Mouse (Mus musculus) C2C12 (cell line): ENCODE results near the gene Txnrd2. TPM values are rescaled to one million over a fixed set of nuclear protein-coding genes. Genes with fewer than 3 reads are reported as not detected.

Source experiments
- H3K27me3 ChIP-seq: one replicate; pipeline ENCODE4 v1.6.1; 2011; ENCODE audit not compliant: control insufficient read depth, insufficient read depth, insufficient read length
- H3K36me3 ChIP-seq: one replicate; pipeline ENCODE4 v1.6.1; 2011; ENCODE audit not compliant: control insufficient read depth, insufficient read depth
- H3K4me3 ChIP-seq: one replicate; pipeline ENCODE4 v1.5.1; 2011; ENCODE audit warnings: mild to moderate bottlenecking, control low read depth; ENCODE audit not compliant: poor library complexity, insufficient read depth, severe bottlenecking
- H3K79me2 ChIP-seq: one replicate; pipeline ENCODE4 v1.6.1; 2011; ENCODE audit not compliant: control insufficient read depth, insufficient read depth
- H3K79me3 ChIP-seq: one replicate; pipeline ENCODE4 v1.6.1; 2011; ENCODE audit warnings: low read depth, control low read depth
- H3ac ChIP-seq: one replicate; pipeline ENCODE3; 2011; ENCODE audit warnings: low read depth; ENCODE audit not compliant: control insufficient read depth, insufficient read length
- CEBPB ChIP-seq: IDR thresholded peaks from one replicate; pipeline ENCODE4 v1.6.1; 2011; ENCODE audit warnings: low read depth, mild to moderate bottlenecking, control low read depth, moderate library complexity
- CTCF ChIP-seq: IDR thresholded peaks from one replicate; pipeline ENCODE4 v1.5.1; 2011; ENCODE audit not compliant: control insufficient read depth, insufficient read depth, insufficient read length
- FOSL1 ChIP-seq: IDR thresholded peaks from one replicate; pipeline ENCODE4 v1.8.0; 2011; ENCODE audit warnings: mild to moderate bottlenecking, low read length; ENCODE audit not compliant: poor library complexity, insufficient read depth, severe bottlenecking
- MAX ChIP-seq: IDR thresholded peaks from one replicate; pipeline ENCODE4 v1.6.1; 2011; ENCODE audit warnings: mild to moderate bottlenecking, control low read depth
- MYOD1 ChIP-seq: IDR thresholded peaks from one replicate; pipeline ENCODE4 v1.6.1; 2011; ENCODE audit warnings: low read depth; ENCODE audit not compliant: control insufficient read depth, insufficient read length
- MYOG ChIP-seq: IDR thresholded peaks from one replicate; pipeline ENCODE4 v1.6.1; 2011; ENCODE audit not compliant: control insufficient read depth, insufficient read length; ENCODE audit errors: extremely low read depth
- USF1 ChIP-seq: IDR thresholded peaks from one replicate; pipeline ENCODE4 v1.6.1; 2011; ENCODE audit warnings: low read depth, mild to moderate bottlenecking, control low read depth, moderate library complexity
- polyA plus RNA-seq: library from polyadenylated mRNA; unstranded; fragments of >200 nt; fragmentation: generic; extraction: Trizol; gene quantifications from one replicate; pipeline ENCODE4 v1.2.1, GENCODE M21; 2012; ENCODE audit warnings: missing spikeins

The Txnrd2 gene
- polyA plus RNA-seq, 1 experiment: 19.4 TPM

DNA sequence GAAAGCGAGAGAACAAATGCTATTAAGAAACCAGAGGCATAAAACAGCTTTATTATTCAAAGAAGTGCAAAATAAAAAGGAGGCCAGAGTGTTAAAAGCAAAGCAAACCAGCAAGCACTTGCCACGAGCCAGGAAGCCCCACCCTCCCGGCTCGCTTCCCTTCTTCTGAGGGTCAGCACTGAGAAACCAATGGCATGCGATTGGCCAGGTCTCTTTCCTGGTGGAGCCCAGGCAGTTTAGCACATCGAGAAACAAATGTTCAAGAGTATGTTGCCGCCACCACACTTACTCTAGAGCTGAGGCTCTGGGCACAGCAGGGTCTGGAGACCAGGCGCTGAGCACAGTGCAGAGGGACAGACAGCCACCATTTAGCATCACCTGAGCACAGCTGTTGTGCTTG, 36.4 kb downstream of the Txnrd2 start:
- no peak for TF ChIP-seq MAX
- no peak for TF ChIP-seq USF1
- TF ChIP-seq MYOD1: no peak
- no peak for TF ChIP-seq CTCF
- TF ChIP-seq CEBPB: no peak
- no peak for TF ChIP-seq FOSL1
- TF ChIP-seq MYOG: no peak
- Histone ChIP-seq H3K36me3 (no peaks in the 10 kb centered on the region), H3K27me3 (no peaks in the 10 kb centered on the region), H3ac (no peak overlapping the region), H3K79me2 (no peaks in the 10 kb centered on the region), H3K79me3 (no peaks in the 10 kb centered on the region), H3K4me3 (no peak overlapping the region)

DNA sequence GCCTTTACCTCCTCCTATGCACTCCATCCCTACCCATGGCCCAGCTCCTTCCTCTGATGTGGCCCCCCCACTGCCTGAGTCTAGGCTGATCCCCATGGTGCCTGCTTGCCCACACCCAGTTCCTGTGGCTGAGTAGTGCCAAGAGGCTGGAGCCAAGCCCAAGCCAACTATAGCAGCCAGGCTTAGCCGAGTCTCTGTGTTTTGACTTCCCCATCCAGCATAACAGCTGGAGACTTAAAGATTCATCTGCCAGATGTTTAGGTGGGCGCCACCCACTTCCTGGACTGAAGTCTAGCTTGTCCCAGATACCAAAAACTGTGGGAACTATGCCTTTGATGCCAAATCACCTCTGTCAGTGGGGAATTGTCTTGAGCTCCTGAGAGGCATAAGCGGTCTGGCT, 38.1 kb downstream of the Txnrd2 start:
- Histone ChIP-seq H3K36me3 (peaks cover 3% of the 10 kb centered on the region), H3K27me3 (no peaks in the 10 kb centered on the region), H3K79me3 (no peaks in the 10 kb centered on the region), H3K4me3 (no peak overlapping the region), H3K79me2 (no peaks in the 10 kb centered on the region), H3ac (no peak overlapping the region)
- no peak for TF ChIP-seq FOSL1
- TF ChIP-seq MYOD1: peak; percentile 59

GRCm38 (mm10) chr16:18470829-18471228, 44.6 kb downstream of the Txnrd2 start:
- Histone ChIP-seq H3K36me3 (peaks cover 11% of the 10 kb centered on the region), H3K79me2 (no peaks in the 10 kb centered on the region), H3K79me3 (no peaks in the 10 kb centered on the region), H3K27me3 (no peaks in the 10 kb centered on the region), H3K4me3 (no peak overlapping the region), H3ac (no peak overlapping the region)
- TF ChIP-seq MYOG (no peak), CTCF (no peak), MAX (no peak)

- H3K79me3 ChIP-seq: no peaks in the 10 kb centered on the region
- no peaks in the 10 kb centered on the region for H3K27me3 ChIP-seq
- H3K36me3 ChIP-seq: peaks cover 13% of the 10 kb centered on the region
- TF ChIP-seq MYOD1 (no peak), CTCF (no peak), MAX (no peak), FOSL1 (no peak), CEBPB (no peak), MYOG (no peak), USF1 (no peak)
- H3K4me3 ChIP-seq: no peak overlapping the region
- no peaks in the 10 kb centered on the region for H3K79me2 ChIP-seq
- no peak overlapping the region for H3ac ChIP-seq
Measured at GRCm38 (mm10) chr16:18471381-18471955, 45.3 kb downstream of the Txnrd2 start.

GRCm38 (mm10) chr16:18471976-18472375, 45.8 kb downstream of the Txnrd2 start:
- no peaks in the 10 kb centered on the region for H3K27me3 ChIP-seq
- no peak overlapping the region for H3ac ChIP-seq
- peaks cover 13% of the 10 kb centered on the region for H3K36me3 ChIP-seq
- no peaks in the 10 kb centered on the region for H3K79me2 ChIP-seq
- H3K4me3 ChIP-seq: no peak overlapping the region
- H3K79me3 ChIP-seq: no peaks in the 10 kb centered on the region
- TF ChIP-seq MYOD1: no peak
- no peak for TF ChIP-seq MAX

- peaks cover 13% of the 10 kb centered on the region for H3K36me3 ChIP-seq
- H3K79me2 ChIP-seq: no peaks in the 10 kb centered on the region
- H3K27me3 ChIP-seq: no peaks in the 10 kb centered on the region
- H3K4me3 ChIP-seq: no peak overlapping the region
- H3ac ChIP-seq: no peak overlapping the region
- TF ChIP-seq CEBPB: no peak
- no peak for TF ChIP-seq MYOG
- TF ChIP-seq CTCF: no peak
- TF ChIP-seq MAX: no peak
- no peak for TF ChIP-seq FOSL1
- no peak for TF ChIP-seq MYOD1
- no peak for TF ChIP-seq USF1
- no peaks in the 10 kb centered on the region for H3K79me3 ChIP-seq
Measured at GRCm38 (mm10) chr16:18472416-18472815, 46.2 kb downstream of the Txnrd2 start.
